Mouse (Mus musculus): ENCODE measurements around the gene Grap2.
A peak's percentile ranks its signal among the peaks of the same experiment; 100 is the strongest.

The Grap2 gene

GRCm38 (mm10) chr15:80572291-80572690 is at the start of gene Grap2:
Grap2 (plus strand) TSS chr15:80572594.
- DNase-seq (ENCODE audit: low spot score in 2 of 2): no peak

GRCm38 (mm10) chr15:80529955-80530869 is 42.2 kb upstream of the Grap2 start:
- DNase-seq (ENCODE audit: low spot score in 2 of 2): peak; percentile 76 to 79

- DNase-seq (ENCODE audit: low spot score in 2 of 2): no peak
Observed at GRCm38 (mm10) chr15:80531026-80531425, 41.4 kb upstream of the Grap2 start.

GRCm38 (mm10) chr15:80532281-80533072 is 39.9 kb upstream of the Grap2 start:
- DNase-seq (ENCODE audit: low spot score in 2 of 2): no peak

GRCm38 (mm10) chr15:80533274-80533673 is 39.1 kb upstream of the Grap2 start:
- no peak for DNase-seq (ENCODE audit: low spot score in 2 of 2)

GRCm38 (mm10) chr15:80536051-80536450 is 36.3 kb upstream of the Grap2 start:
- DNase-seq (ENCODE audit: low spot score in 2 of 2): peak; percentile 65 to 79

GRCm38 (mm10) chr15:80538075-80538474 is 34.3 kb upstream of the Grap2 start:
- no peak for DNase-seq (ENCODE audit: low spot score in 2 of 2)

- DNase-seq (ENCODE audit: low spot score in 2 of 2): no peak
Observed at GRCm38 (mm10) chr15:80538671-80539340, 33.6 kb upstream of the Grap2 start.

GRCm38 (mm10) chr15:80544115-80544514 is 28.3 kb upstream of the Grap2 start:
- DNase-seq (ENCODE audit: low spot score in 2 of 2): no peak

GRCm38 (mm10) chr15:80545430-80545829 is 27.0 kb upstream of the Grap2 start:
- DNase-seq (ENCODE audit: low spot score in 2 of 2): no peak

GRCm38 (mm10) chr15:80554860-80555822 is 17.3 kb upstream of the Grap2 start:
- DNase-seq (ENCODE audit: low spot score in 2 of 2): no peak

GRCm38 (mm10) chr15:80556021-80556420 is 16.4 kb upstream of the Grap2 start:
- DNase-seq (ENCODE audit: low spot score in 2 of 2): no peak

- DNase-seq (ENCODE audit: low spot score in 2 of 2): no peak
Observed at GRCm38 (mm10) chr15:80557745-80558144, 14.6 kb upstream of the Grap2 start.

- DNase-seq (ENCODE audit: low spot score in 2 of 2): no peak
Observed at GRCm38 (mm10) chr15:80559534-80559933, 12.9 kb upstream of the Grap2 start.

GRCm38 (mm10) chr15:80559978-80560377 is 12.4 kb upstream of the Grap2 start:
- DNase-seq (ENCODE audit: low spot score in 2 of 2): no peak

GRCm38 (mm10) chr15:80560646-80561580 is 11.5 kb upstream of the Grap2 start:
- DNase-seq (ENCODE audit: low spot score in 2 of 2): no peak

- DNase-seq (ENCODE audit: low spot score in 2 of 2): no peak
Observed at GRCm38 (mm10) chr15:80562446-80562845, 9.9 kb upstream of the Grap2 start.

GRCm38 (mm10) chr15:80563634-80564208 is 8.7 kb upstream of the Grap2 start:
- DNase-seq (ENCODE audit: low spot score in 2 of 2): no peak

- no peak for DNase-seq (ENCODE audit: low spot score in 2 of 2)
Observed at GRCm38 (mm10) chr15:80565106-80565665, 7.2 kb upstream of the Grap2 start, which contains the start of gene Enthd1. Enthd1 (minus strand) TSS chr15:80565156.

Measured in right cerebral cortex, postnatal 10 days (tissue).